Mouse (Mus musculus) mouse embryonic stem cell (cell line): ENCODE measurements around the gene Cyp46a1.

ENCODE experiments used
- in situ Hi-C, 2 experiments: fragments of 300-500 bp; cut with MboI; formaldehyde crosslinking; loops; 1 replicate in 1 of 2; 3 replicates in 1 of 2; pipeline ENCODE4 v1.14.3; 2019 to 2020; ENCODE audit warnings: low sequenced_read_pairs in 2 of 2, low pct_unique_long_range_greater_than_20kb in 1 of 2, mixed read lengths in 1 of 2; ENCODE audit not compliant: unreplicated experiment in 1 of 2

The Cyp46a1 gene

GRCm38 (mm10) chr12:108333895-108334445, at the start of gene Cyp46a1:
Gene Cyp46a1, plus strand, starts transcription at chr12:108334381.
- in situ Hi-C loops, result no loop called here

DNA sequence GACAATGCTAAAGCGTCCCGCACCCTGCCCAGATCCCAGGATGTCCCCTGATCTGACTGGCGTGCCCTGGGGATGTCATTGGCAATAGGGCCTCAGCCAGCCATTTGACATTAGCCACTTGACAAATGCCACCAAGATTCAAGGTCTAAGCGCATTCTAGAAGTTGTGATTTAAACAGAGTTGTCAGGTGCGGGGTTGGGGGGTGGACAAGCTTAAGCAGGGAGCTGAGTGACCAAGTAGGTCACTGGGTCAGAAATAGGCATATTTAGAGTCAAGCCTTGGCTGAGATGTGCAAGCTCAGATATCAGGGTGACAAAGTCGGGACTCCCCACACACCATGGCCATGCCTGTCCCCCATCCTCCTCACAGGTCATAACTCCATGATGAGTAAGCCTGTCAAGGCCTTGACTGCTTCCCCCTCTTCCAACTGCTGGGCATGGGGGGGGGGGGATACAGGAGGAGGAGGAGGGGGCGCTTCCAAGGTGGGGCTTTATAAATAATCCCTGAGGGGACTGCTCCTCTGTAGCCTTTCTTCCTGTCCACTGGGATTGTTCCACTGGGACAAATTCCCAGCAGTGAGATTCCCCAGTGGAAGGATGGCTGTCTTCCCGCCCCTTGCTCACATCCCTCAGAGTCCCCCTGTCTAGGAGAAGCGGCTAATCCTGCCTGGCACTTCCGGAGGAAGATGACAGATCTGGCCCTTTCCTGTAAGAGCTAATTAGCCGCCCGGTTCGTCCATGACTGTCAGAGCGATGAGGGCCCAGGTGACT, 49.5 kb upstream of the Cyp46a1 start:
- in situ Hi-C loops, result no loop called here

DNA sequence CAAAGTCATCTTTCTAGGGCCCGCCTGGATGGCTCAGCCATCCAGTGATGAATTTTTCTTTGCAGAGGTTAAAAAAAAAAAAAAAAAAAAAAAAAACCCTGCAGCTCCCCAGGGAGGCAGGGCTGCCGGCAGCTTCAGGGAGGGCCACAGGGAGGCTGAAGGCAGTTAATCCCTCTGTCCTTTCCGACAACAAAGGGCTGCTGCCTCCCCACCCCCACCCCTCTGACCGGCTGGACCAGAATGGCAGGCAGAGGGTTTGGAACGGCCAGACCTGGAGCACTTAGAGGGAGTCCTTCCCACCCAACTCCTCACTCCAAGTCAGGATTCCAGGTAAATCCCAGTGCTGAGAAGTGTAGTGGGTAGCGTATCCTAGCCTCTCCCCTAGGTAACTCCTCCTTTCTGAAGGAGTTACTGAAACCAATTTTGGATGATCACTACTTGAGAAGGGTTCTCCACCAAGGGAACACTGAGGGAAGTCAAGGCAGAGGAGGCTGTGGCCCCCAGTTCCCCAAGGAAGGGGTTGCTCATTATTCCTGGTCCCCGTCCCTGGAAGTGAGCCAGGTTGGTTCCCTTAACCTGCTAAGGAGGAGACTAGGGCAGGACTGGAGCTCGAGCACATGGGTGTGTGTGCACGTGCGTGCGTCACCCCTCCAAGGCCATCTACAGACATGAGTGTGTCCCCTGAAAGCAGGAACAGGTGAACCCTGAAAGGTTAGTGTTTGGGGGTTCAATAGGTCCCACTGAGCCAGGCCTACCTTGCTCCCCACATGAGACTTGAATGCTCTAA, 48.8 kb upstream of the Cyp46a1 start:
- in situ Hi-C loops, result no loop called here

GRCm38 (mm10) chr12:108286381-108286780, 47.8 kb upstream of the Cyp46a1 start:
- in situ Hi-C loops, result no loop called here

GRCm38 (mm10) chr12:108287011-108287410, 47.2 kb upstream of the Cyp46a1 start:
- in situ Hi-C loops, result no loop called here

DNA sequence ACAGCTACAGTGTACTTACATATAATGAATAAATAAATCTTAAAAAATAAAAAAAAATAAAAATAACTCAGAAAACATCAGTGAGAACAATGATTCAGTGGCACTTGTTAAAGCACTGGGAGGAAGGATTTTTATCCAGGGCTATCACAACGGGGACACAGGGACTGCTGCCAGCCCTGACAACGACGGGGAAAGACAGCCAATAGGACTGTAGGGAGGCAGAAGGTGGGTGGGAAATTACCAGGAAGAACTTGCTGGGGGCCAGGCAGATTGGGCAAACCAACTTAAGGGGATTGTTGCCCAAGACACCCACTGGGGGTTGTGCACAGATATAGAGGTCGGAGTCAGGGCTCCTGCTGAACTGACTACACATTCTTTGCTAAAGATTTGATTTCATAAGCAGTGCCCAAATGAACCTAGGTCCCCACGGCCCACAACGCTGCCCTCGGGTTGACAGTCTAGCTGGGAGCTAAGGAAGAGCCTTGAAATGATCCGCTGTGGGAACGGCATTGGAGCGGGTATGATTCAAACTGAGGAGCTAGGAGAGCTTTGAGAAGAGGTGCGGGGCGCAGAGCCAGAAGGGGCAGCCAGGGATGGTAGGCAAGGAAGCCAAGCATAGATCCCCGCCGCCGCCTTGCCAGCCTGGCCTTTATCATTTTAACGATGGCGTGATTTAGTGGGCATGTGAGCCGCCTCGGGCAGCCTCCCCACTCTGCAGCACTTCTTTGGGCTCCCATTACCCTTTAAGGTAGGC, 45.9 kb upstream of the Cyp46a1 start:
- in situ Hi-C loops, result no loop called here

- in situ Hi-C loops, result loop anchor here (10.0 kb wide), 2 partner anchors 88 to 98 kb away; no protein-coding TSS in a partner anchor
These were observed 41.8 kb upstream of the Cyp46a1 start for GRCm38 (mm10) chr12:108292419-108292818.

- in situ Hi-C loops, result loop anchor here (10.0 kb wide), 2 partner anchors 88 to 98 kb away; no protein-coding TSS in a partner anchor
These were observed 41.2 kb upstream of the Cyp46a1 start for GRCm38 (mm10) chr12:108292957-108293356.

DNA sequence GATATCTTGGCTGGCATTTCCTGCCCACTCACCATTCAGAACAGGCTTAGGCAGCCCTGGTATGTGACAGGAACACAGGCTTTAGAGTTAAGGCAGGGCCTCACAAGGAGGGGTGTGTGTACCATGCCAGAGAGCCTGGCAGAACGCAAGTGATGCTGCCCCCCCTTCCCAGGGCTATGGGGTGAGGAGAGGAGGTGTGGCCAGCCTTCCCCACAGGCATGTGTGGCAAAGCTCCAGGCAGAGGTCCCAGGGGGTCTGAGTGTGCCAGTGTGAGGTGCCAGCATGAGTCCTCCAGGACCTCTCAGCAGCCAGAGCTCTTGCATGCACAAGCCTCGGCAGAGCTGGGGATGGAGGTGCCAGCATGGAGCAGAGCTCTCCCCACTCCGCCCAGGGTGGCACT, 39.6 kb upstream of the Cyp46a1 start:
- in situ Hi-C loops, result loop anchor here (5.0 to 10.0 kb wide), 3 partner anchors 77 to 100 kb away; no protein-coding TSS in a partner anchor

DNA sequence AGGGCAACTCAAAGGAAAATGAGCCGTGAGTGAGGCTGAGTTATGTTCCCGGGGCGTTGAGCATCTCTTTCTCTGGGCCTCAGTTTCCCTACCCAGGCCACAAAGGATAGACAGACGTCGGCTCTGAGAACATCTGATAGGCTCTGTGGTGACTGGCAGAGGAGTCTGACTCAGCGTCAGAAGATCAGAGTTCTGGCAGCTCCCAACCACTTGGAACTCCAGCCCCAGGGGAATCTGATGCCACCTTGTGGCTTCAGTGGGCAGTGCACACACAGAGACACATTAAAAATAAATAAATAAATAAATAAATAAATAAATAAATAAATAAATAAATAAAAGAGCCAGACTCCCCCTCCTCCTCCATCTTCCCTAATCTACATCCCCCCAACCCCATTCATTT, 37.1 kb upstream of the Cyp46a1 start:
- in situ Hi-C loops, result loop anchor here (5.0 to 10.0 kb wide), 3 partner anchors 80 to 102 kb away; no protein-coding TSS in a partner anchor

DNA sequence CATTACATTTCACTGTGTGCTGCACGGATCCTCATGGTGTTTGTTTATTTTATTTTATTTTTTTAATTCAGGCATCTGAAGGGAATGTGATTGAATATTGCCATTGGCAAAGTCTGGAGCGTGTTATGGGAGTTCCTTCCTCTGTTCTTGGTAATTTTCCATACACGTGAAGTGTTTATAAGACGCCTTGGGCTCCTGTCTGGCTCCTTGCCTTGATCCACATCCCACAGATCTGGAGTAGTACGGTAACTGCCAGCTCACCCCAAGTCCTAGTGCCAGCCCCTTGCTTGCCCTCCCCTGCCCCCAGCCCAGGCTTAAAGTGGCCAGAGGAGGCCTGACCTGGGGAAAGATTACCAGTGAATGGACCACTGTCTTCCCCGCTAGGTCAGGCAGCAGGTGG, 33.2 kb upstream of the Cyp46a1 start:
- in situ Hi-C loops, result no loop called here

DNA sequence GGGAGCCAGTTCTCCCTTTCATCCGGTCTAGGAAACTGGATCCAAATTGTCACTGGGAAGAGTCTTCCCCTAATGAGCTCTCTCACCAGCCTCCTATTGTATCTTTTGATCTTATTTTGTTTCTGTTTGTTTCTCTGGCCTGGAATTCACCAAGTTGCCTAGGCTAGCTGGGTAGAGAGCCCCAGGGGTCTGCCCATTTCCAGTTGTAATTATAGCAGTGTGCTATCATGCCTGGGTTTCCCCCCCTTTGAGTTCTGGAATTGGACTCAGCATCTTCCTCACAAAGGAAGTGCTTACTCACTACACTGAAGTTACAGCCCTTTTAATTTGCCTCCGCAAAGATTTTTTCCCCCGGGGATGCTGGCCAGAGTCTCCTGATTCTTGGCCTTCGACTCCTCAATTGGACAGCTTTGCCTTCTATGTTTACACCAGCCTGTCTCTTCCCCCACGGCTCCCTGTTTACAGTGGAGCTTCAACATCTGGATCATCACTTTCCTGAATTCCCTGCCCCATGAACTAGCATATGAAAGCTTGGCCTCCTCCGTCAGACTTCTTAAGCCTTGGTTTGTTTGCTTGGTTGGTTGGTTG, 30.3 kb upstream of the Cyp46a1 start:
- in situ Hi-C loops, result no loop called here

GRCm38 (mm10) chr12:108305172-108305571, 29.0 kb upstream of the Cyp46a1 start:
- in situ Hi-C loops, result no loop called here

DNA sequence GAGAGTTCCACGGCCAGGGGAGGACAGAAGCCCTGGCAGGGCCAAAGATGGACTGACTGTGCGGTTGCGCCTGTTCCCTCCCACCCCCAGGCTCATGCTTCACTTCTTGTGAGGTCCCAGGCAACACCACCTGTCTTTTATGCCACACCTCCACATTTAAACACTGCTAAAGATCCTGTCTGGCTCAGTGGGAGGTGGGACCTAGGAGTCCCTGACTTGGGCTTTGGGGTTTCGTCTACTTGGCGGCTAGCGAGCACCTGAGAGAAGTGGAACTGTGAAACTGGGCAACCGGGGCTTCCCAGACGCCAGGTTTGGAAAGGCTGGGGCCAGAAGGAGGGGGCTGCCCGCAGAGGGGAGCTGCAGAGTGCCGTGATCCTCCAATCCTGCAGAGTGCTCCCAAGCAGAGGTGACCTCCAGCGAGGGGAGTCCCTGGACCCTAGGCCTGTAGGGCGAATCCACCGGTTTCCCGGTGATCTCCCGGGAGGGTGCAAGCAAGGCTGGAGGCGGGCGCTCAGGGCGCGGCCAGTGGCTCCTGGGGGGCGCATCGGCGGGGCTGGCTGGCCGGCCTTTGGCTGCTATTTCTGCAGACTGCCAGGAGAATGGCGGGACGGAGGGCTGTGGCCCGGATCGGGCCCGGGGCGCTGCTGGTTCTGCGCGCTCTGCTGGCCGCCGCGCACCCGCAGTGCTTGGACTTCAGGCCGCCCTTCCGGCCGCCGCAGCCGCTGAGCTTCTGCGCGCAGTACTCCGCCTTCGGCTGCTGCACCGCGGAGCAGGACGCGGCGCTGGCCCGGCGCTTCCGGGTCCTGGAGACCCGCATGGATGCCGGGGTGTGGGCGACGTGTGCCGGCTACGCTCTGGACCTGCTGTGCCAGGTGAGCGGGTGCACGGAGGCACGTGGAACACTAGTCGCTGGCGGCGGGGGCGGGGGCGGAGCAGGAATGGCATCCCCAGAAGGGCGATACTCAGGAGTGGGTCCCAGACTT, 28.1 kb upstream of the Cyp46a1 start, which contains the start of gene Hhipl1:
TSS of gene Hhipl1 (plus strand) at position 459 of the 983 bp plus-strand sequence.
- in situ Hi-C loops, result no loop called here

DNA sequence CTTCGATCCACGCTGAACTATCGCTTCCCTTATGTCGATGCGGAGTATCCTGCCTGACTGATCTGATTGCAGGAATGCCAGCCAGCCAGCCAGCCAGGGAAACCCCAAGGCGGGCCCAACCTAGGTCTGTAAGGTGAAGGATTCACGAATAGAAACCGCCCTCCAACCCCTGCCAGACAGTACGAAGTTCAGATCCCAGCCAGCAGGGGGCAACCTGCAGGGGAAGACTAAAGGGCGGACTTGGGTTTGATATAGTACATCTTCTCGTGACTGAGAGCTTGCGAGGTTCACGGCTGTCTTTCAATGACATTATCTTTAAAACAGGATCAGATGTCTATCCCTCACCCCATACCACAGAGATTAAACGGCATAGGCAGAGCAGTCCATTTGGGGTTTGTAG, 26.6 kb upstream of the Cyp46a1 start:
- in situ Hi-C loops, result no loop called here

DNA sequence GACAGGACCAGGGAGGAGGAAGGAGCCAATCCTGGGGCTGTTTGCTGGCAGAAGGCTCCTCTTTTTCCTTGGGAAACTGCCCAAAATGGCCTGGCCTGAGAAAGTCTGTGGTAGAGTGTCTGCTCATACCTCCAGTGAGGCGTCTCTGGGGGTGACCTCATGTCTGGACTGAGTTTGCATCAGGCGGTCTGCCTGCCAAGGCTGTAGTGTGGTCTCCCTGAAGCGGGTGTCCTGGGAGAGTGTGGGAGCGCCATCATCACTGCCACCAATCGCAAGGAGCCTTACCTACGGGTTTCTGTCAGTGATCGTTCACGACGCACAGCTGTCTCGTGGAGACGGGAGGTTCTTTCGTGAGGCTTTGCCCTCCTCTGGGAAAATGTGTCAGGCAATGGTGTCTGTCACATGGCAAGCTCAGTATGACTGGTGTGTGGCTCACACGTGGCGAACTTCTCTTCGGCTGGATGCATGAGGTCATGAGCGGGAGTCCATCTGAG, 25.8 kb upstream of the Cyp46a1 start:
- in situ Hi-C loops, result no loop called here
